Mouse (Mus musculus) cerebellum, adult 2 months (tissue): ENCODE measurements around the gene Klf16. TPM values are rescaled to one million over a fixed set of nuclear protein-coding genes. Genes with fewer than 3 reads are reported as not detected.

Source experiments
- DNase-seq, 2 experiments: peaks; one replicate each; pipeline ENCODE4 v3.0.0; 2021
- H3K27ac ChIP-seq: fragments of 200-500 bp; 2 replicates; pipeline ENCODE4 v1.5.1; 2012; ENCODE audit warnings: low read length, control low read depth, inconsistent platforms; ENCODE audit not compliant: insufficient read depth
- H3K27me3 ChIP-seq: fragments of 200-500 bp; 2 replicates; pipeline ENCODE4 v1.6.1; 2012; ENCODE audit warnings: inconsistent platforms, mild to moderate bottlenecking, low read length, moderate library complexity; ENCODE audit not compliant: control insufficient read depth, insufficient read depth
- H3K4me1 ChIP-seq: fragments of 200-500 bp; 2 replicates; pipeline ENCODE4 v1.6.1; 2011; ENCODE audit warnings: low read length; ENCODE audit not compliant: control insufficient read depth, insufficient read depth
- H3K4me3 ChIP-seq: fragments of 200-500 bp; replicated peaks from 2 replicates; pipeline ENCODE3; 2011; ENCODE audit warnings: mild to moderate bottlenecking, low read depth, low read length, control low read depth; ENCODE audit not compliant: insufficient read depth
- CTCF ChIP-seq: fragments of 200-500 bp; IDR thresholded peaks from 2 replicates; pipeline ENCODE4 v1.5.1; 2011; ENCODE audit warnings: low read depth, mild to moderate bottlenecking, control low read depth, low read length, moderate library complexity, borderline replicate concordance; ENCODE audit not compliant: insufficient read depth
- POLR2A ChIP-seq: fragments of 200-500 bp; IDR thresholded peaks from 2 replicates; pipeline ENCODE4 v1.6.1; 2011; ENCODE audit warnings: low read length, control low read depth, borderline replicate concordance; ENCODE audit not compliant: insufficient read depth
- WGBS: fragments of 180-500 bp; shearing (Covaris S2); methylation state at CpG from one replicate; pipeline ENCODE4 v1.1.7; 2018; 5-methylcytosine and 5-hydroxymethylcytosine counted together
- polyA plus RNA-seq: library from polyadenylated mRNA; depleted of rRNA; stranded (reverse); fragments of >200 nt; gene quantifications from 2 replicates; pipeline ENCODE4 v1.2.3, GENCODE M21; 2012; rRNA removed

Klf16 gene
- 9.5 and 10.6 TPM in 2 replicates for polyA plus RNA-seq

GRCm38 (mm10) chr10:80577195-80578130 is at the start of gene Klf16:
Gene Klf16 (minus strand): TSS chr10:80577321.
- Histone ChIP-seq H3K4me1 (peaks cover 10% of the 10 kb centered on the region), H3K4me3 (peak within 1 kb of the TSS; percentile 72), H3K27me3 (no peaks in the 10 kb centered on the region), H3K27ac (no peak within 1 kb of the TSS)
- TF ChIP-seq POLR2A (no peak), CTCF (no peak)
- DNase-seq, result peak; percentile 86
- 1% methylated on average over 92 of the region's 97 CpGs for WGBS

GRCm38 (mm10) chr10:80625764-80626163 is 48.6 kb upstream of the Klf16 start:
- TF ChIP-seq POLR2A (no peak), CTCF (no peak)
- WGBS, result 64% methylated on average over 4 of the region's 4 CpGs
- no peaks in the 10 kb centered on the region for H3K27me3 ChIP-seq
- H3K4me1 ChIP-seq, result peaks cover 49% of the 10 kb centered on the region
- no peak for DNase-seq
- no peak overlapping the region for H3K4me3 ChIP-seq
- no peak overlapping the region for H3K27ac ChIP-seq

- no peaks in the 10 kb centered on the region for H3K27me3 ChIP-seq
- peaks cover 27% of the 10 kb centered on the region for H3K4me1 ChIP-seq
- no peak for TF ChIP-seq POLR2A
- TF ChIP-seq CTCF, result no peak
- DNase-seq, result peak; percentile 69
- 11% methylated on average over 15 of the region's 15 CpGs for WGBS
- H3K27ac ChIP-seq, result peak overlapping the region; percentile 57
- H3K4me3 ChIP-seq, result peak overlapping the region; percentile 86
Measured at GRCm38 (mm10) chr10:80623457-80624191, 46.5 kb upstream of the Klf16 start.

GRCm38 (mm10) chr10:80622661-80623456 is 45.7 kb upstream of the Klf16 start, which contains the start of gene Csnk1g2:
Gene Csnk1g2 (plus strand): TSS chr10:80622838.
- peak in 1 of 2 experiments; percentile 66 for DNase-seq
- under 1% methylated on average over 81 of the region's 85 CpGs for WGBS
- H3K27me3 ChIP-seq, result no peaks in the 10 kb centered on the region
- peak within 1 kb of the TSS; percentile 57 for H3K27ac ChIP-seq
- peaks cover 25% of the 10 kb centered on the region for H3K4me1 ChIP-seq
- TF ChIP-seq CTCF (no peak), POLR2A (peak; percentile 28; the same call in 1 of the 2 replicates)
- H3K4me3 ChIP-seq, result peak within 1 kb of the TSS; percentile 86

- H3K4me3 ChIP-seq, result peak overlapping the region; percentile 59
- peak overlapping the region; percentile 56 for H3K27ac ChIP-seq
- TF ChIP-seq POLR2A (peak; percentile 83), CTCF (no peak)
- H3K4me1 ChIP-seq, result peaks cover 19% of the 10 kb centered on the region
- WGBS, result under 1% methylated on average over 64 of the region's 64 CpGs
- H3K27me3 ChIP-seq, result no peaks in the 10 kb centered on the region
- peak; percentile 99 for DNase-seq
Measured at GRCm38 (mm10) chr10:80621940-80622660, 45.0 kb upstream of the Klf16 start.

- DNase-seq, result no peak
- Histone ChIP-seq H3K4me1 (peaks cover 19% of the 10 kb centered on the region), H3K27ac (peak overlapping the region; percentile 56; the same call in 1 of the 2 replicates), H3K27me3 (no peaks in the 10 kb centered on the region), H3K4me3 (peak overlapping the region; percentile 59)
- TF ChIP-seq POLR2A (no peak), CTCF (no peak)
- WGBS, result under 1% methylated on average over 9 of the region's 9 CpGs
Measured at GRCm38 (mm10) chr10:80621690-80621939, 44.5 kb upstream of the Klf16 start.
